ENCODE assay signal across 11 mouse cellular contexts in the genomic region with DNA sequence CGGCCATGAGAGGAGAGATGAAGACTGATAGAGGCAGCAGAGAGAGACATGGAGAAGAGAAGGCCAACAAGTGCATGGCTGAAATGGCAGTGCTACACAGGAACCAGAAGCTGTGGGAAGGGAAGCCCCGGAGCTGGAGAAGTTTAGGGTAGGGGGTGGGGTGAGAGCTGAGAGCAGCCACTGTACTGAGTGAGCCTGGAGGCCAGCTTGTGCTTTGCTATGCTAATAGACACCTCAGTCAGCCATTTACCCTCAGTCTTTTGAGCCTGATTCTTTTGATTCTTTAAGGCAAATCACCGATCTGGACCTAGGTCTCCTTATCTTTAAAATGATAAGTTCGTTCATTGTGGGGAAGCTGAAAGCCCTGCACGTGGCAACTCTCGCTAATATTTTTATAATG.
DNase-seq lines count a peak whose midpoint lies in the region; ATAC-seq and TF ChIP-seq lines count a peak whose summit lies in the region.
"Had no signal": no experiment of that assay in that cellular context is flagged by ENCODE, and none has a peak within 500 bp of the region (broad histone marks: within the 10 kb centered on the region; RNA-seq: fewer than 3 reads in every experiment).

No protein-coding gene starts in this region.

- H3K27ac ChIP-seq in forebrain, embryonic 14.5 days (ENCODE audit: low read depth, low read length), result no peak overlapping the region
- H3K27ac ChIP-seq in forebrain, embryonic 10.5 days, result no peak overlapping the region
- peak overlapping the region; percentile 76 for H3K27ac ChIP-seq in hindbrain, postnatal 0 days
- H3K27ac ChIP-seq in hindbrain, embryonic 13.5 days, result no peak overlapping the region
- peak overlapping the region; percentile 37 for H3K27ac ChIP-seq in neural tube, embryonic 15.5 days (replicated peaks)
- peak overlapping the region; percentile 9; the same call in 1 of the 2 replicates for H3K27ac ChIP-seq in stomach, postnatal 0 days (replicated peaks)
- H3K27ac ChIP-seq: macrophage had no signal

- 19% methylated on average over 6 of the region's 6 CpGs for WGBS in forebrain, embryonic 14.5 days
- WGBS in forebrain, embryonic 10.5 days, result 22% methylated on average over 6 of the region's 6 CpGs
- WGBS in hindbrain, postnatal 0 days, result 22% methylated on average over 6 of the region's 6 CpGs
- 18% methylated on average over 6 of the region's 6 CpGs for WGBS in hindbrain, embryonic 13.5 days
- WGBS in neural tube, embryonic 15.5 days, result 20% methylated on average over 6 of the region's 6 CpGs
- WGBS in stomach, postnatal 0 days, result 23% methylated on average over 6 of the region's 6 CpGs

- no peak overlapping the region for H3K9ac ChIP-seq in forebrain, embryonic 14.5 days (ENCODE audit: low read length)
- H3K9ac ChIP-seq in hindbrain, postnatal 0 days (replicated peaks; ENCODE audit: low read length), result no peak overlapping the region
- no peak overlapping the region for H3K9ac ChIP-seq in hindbrain, embryonic 13.5 days
- no peak overlapping the region for H3K9ac ChIP-seq in neural tube, embryonic 15.5 days (replicated peaks)
- no peak overlapping the region for H3K9ac ChIP-seq in stomach, postnatal 0 days (ENCODE audit: low read length)

- 0 out of 2 replicates have a peak, but pooled peaks cover 3% of the 10 kb centered on the region for H3K4me1 ChIP-seq in forebrain, embryonic 14.5 days (ENCODE audit: control insufficient read depth, insufficient read depth, low read length)
- H3K4me1 ChIP-seq in forebrain, embryonic 10.5 days, result peaks cover 23% of the 10 kb centered on the region
- H3K4me1 ChIP-seq in hindbrain, postnatal 0 days (ENCODE audit: insufficient read depth, low read length), result peaks cover 12% of the 10 kb centered on the region; the same call in 1 of the 2 replicates
- peaks cover 13% of the 10 kb centered on the region for H3K4me1 ChIP-seq in hindbrain, embryonic 13.5 days (replicated peaks)
- peaks cover 15% of the 10 kb centered on the region for H3K4me1 ChIP-seq in neural tube, embryonic 15.5 days
- H3K4me1 ChIP-seq in stomach, postnatal 0 days (replicated peaks; ENCODE audit: control insufficient read depth, insufficient read depth), result 0 out of 2 replicates have a peak, but pooled peaks cover 2% of the 10 kb centered on the region

- H3K4me3 ChIP-seq in forebrain, embryonic 14.5 days (ENCODE audit: low read depth, low read length), result no peak overlapping the region
- no peak overlapping the region for H3K4me3 ChIP-seq in forebrain, embryonic 10.5 days
- no peak overlapping the region for H3K4me3 ChIP-seq in hindbrain, postnatal 0 days (ENCODE audit: low read length)
- H3K4me3 ChIP-seq in hindbrain, embryonic 13.5 days, result no peak overlapping the region
- no peak overlapping the region for H3K4me3 ChIP-seq in neural tube, embryonic 15.5 days (replicated peaks)
- no peak overlapping the region for H3K4me3 ChIP-seq in stomach, postnatal 0 days (ENCODE audit: low read depth, low read length)
- H3K4me3 ChIP-seq: hindbrain, embryonic 10.5 days had no signal

- H3K27me3 ChIP-seq in forebrain, embryonic 14.5 days (replicated peaks; ENCODE audit: control insufficient read depth, insufficient read depth, low read length), result no peaks in the 10 kb centered on the region
- H3K27me3 ChIP-seq in forebrain, embryonic 10.5 days (ENCODE audit: poor library complexity, severe bottlenecking), result no peaks in the 10 kb centered on the region
- no peaks in the 10 kb centered on the region for H3K27me3 ChIP-seq in hindbrain, postnatal 0 days (ENCODE audit: insufficient read depth, low read length)
- H3K27me3 ChIP-seq in hindbrain, embryonic 13.5 days, result no peaks in the 10 kb centered on the region
- no peaks in the 10 kb centered on the region for H3K27me3 ChIP-seq in neural tube, embryonic 15.5 days (replicated peaks)
- H3K27me3 ChIP-seq in stomach, postnatal 0 days (ENCODE audit: control insufficient read depth, insufficient read depth, low read length), result no peaks in the 10 kb centered on the region

- H3K4me2 ChIP-seq in forebrain, embryonic 14.5 days (ENCODE audit: low read length), result no peak overlapping the region
- H3K4me2 ChIP-seq in hindbrain, postnatal 0 days (ENCODE audit: low read depth, low read length), result 0 out of 2 replicates have a peak overlapping the region, but pooled peaks have one; percentile 11
- H3K4me2 ChIP-seq in hindbrain, embryonic 13.5 days, result no peak overlapping the region
- H3K4me2 ChIP-seq in neural tube, embryonic 15.5 days, result no peak overlapping the region
- H3K4me2 ChIP-seq in stomach, postnatal 0 days (replicated peaks; ENCODE audit: low read depth), result no peak overlapping the region

- H3K36me3 ChIP-seq in forebrain, embryonic 14.5 days (ENCODE audit: control insufficient read depth, insufficient read depth, low read length), result no peaks in the 10 kb centered on the region
- no peaks in the 10 kb centered on the region for H3K36me3 ChIP-seq in forebrain, embryonic 10.5 days (replicated peaks)
- no peaks in the 10 kb centered on the region for H3K36me3 ChIP-seq in hindbrain, postnatal 0 days (ENCODE audit: insufficient read depth, low read length)
- no peaks in the 10 kb centered on the region for H3K36me3 ChIP-seq in hindbrain, embryonic 13.5 days
- no peaks in the 10 kb centered on the region for H3K36me3 ChIP-seq in neural tube, embryonic 15.5 days
- H3K36me3 ChIP-seq in stomach, postnatal 0 days (ENCODE audit: control insufficient read depth, insufficient read depth, low read length), result no peaks in the 10 kb centered on the region
- H3K36me3 ChIP-seq: hindbrain, embryonic 10.5 days had no signal

- TF ChIP-seq EP300 in stomach, postnatal 0 days (optimal IDR thresholded peaks at IDR 0.05), result no peak

- no peak for DNase-seq in forebrain, embryonic 14.5 days (ENCODE audit: low spot score)
- DNase-seq in forebrain, embryonic 10.5 days (ENCODE audit: extremely low spot score, low spot score), result no peak
- peak; percentile 6 for DNase-seq in hindbrain, postnatal 0 days (ENCODE audit: low spot score)
- DNase-seq in neural tube, embryonic 10.5 days (ENCODE audit: extremely low spot score, low spot score), result no peak
- no peak for DNase-seq in stomach, postnatal 0 days (ENCODE audit: low spot score)
- DNase-seq in adrenal gland, postnatal 36 days, result no peak
- DNase-seq: B cell, adult 2 months had no signal

- TF ChIP-seq CTCF in hindbrain, postnatal 0 days (IDR thresholded peaks at IDR 0.05; ENCODE audit: low read depth), result no peak
- TF ChIP-seq CTCF in stomach, postnatal 0 days (IDR thresholded peaks at IDR 0.05; ENCODE audit: low read depth), result no peak

- ATAC-seq in forebrain, embryonic 14.5 days, result 0 out of 2 replicates have a peak, but pooled peaks have one; percentile 34
- peak; percentile 48; the same call in 1 of the 2 replicates for ATAC-seq in hindbrain, postnatal 0 days
- no peak; the same call in 1 of the 2 replicates for ATAC-seq in hindbrain, embryonic 13.5 days (ENCODE audit: low FRiP score)
- ATAC-seq in neural tube, embryonic 15.5 days (ENCODE audit: low FRiP score), result no peak
- no peak for ATAC-seq in stomach, postnatal 0 days (ENCODE audit: low FRiP score, low TSS enrichment)

- no peaks in the 10 kb centered on the region for H3K9me3 ChIP-seq in forebrain, embryonic 14.5 days (replicated peaks; ENCODE audit: control insufficient read depth, low read length)
- H3K9me3 ChIP-seq in forebrain, embryonic 10.5 days, result no peaks in the 10 kb centered on the region
- no peaks in the 10 kb centered on the region for H3K9me3 ChIP-seq in hindbrain, postnatal 0 days (ENCODE audit: low read length)
- H3K9me3 ChIP-seq in hindbrain, embryonic 13.5 days, result no peaks in the 10 kb centered on the region
- no peaks in the 10 kb centered on the region for H3K9me3 ChIP-seq in neural tube, embryonic 15.5 days (replicated peaks)
- no peaks in the 10 kb centered on the region for H3K9me3 ChIP-seq in stomach, postnatal 0 days (ENCODE audit: control insufficient read depth, low read length)
- H3K9me3 ChIP-seq: hindbrain, embryonic 10.5 days had no signal

Comparison
In these comparisons a context has a peak if more than half of its experiments do, and no peak if none do; other contexts are left out.
1. ATAC-seq: peak in forebrain, embryonic 14.5 days (single experiment) and hindbrain, postnatal 0 days (single experiment); none in hindbrain, embryonic 13.5 days (single experiment), neural tube, embryonic 15.5 days (single experiment) and stomach, postnatal 0 days (single experiment).
2. H3K27ac ChIP-seq: peak in hindbrain, postnatal 0 days (single experiment), neural tube, embryonic 15.5 days (single experiment) and stomach, postnatal 0 days (single experiment); none in forebrain, embryonic 14.5 days (single experiment), forebrain, embryonic 10.5 days (single experiment) and hindbrain, embryonic 13.5 days (single experiment).